Mouse (Mus musculus) urinary bladder, postnatal 14 days (tissue): ENCODE data around the gene Gm6657.

Experiments used
- DNase-seq: peaks from one replicate; pipeline ENCODE4 v3.0.0; 2021; ENCODE audit warnings: low spot score

The Gm6657 gene

DNA sequence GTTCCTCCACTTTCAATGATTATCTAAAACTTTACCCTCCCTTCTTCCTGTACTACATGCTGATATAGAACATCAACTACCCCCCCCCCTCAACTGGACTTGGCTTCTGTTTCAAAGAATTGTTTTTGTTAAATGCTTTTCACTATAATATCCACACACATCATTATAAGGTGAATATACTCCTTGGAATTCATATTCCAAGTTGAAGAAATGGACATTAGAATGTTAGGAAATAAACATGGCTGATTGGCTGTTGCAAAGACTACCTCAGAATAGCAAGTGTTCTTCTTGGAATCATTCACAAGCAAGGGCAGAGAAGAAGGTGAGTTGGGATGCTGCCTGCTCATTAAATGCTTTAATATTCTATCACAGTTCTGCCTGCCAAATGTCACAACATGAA is at the start of gene Gm6657:
Gene Gm6657, plus strand, starts transcription at position 301 of the 400 bp plus-strand sequence.
- DNase-seq = no peak

DNA sequence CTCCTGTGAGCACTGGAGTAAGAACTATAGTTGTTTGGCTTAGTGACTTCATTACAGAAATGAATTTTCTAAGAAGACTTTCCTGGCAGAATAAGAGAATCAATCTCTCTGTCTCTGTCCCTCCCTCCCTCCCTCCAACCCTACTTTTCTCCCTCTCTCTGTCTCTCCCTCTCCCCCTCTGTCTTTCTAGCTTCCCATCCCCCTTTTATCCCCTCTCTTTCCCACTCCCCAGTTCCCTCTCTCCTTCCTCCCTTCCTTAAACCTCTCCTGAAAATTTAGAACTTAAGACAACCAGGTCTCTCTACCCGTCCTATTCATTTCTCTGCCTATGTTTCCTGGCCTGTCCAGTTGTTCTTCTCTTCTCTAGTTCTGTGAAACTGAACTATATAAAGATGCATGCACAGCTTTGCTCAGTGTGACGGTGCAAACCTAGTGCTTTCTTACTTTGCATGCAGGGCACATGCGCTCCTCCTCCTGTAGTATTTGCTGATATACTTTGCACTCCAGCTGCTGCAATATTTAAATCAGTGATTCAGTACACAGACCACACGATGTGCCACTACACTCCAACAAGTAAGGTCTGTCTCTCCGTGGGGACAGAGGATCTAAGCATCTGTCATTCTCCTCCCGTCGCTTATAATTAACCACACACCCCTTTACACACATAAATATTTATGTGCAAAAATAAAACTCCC is 40.6 kb upstream of the Gm6657 start:
- no peak for DNase-seq

DNA sequence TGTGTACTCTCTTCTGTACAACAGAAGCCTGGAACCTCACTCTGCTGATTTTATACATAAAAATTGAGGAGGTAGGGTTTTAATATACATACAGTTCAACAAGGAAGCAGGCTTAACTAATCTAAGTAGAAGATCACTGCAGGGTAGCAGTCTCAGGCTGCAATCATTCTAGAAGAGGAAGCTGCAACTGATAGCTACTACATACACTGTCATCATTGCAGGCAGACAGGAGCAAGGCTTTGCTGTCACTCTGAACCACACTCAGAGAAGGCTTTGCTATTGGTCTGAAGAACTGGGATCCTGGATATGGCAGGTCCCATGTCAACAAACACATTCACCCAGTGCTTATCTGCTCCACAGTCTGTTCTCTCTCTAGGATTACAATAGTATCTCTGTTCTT is 23.9 kb upstream of the Gm6657 start:
- no peak for DNase-seq

GRCm38 (mm10) chr12:78173945-78174344 is 20.1 kb upstream of the Gm6657 start:
- DNase-seq = no peak

- DNase-seq = no peak
Observed at GRCm38 (mm10) chr12:78174671-78175070, 19.4 kb upstream of the Gm6657 start.

GRCm38 (mm10) chr12:78181452-78181851 is 12.6 kb upstream of the Gm6657 start:
- DNase-seq = no peak

- DNase-seq = no peak
Observed at GRCm38 (mm10) chr12:78195368-78195767, 1.3 kb downstream of the Gm6657 start.

DNA sequence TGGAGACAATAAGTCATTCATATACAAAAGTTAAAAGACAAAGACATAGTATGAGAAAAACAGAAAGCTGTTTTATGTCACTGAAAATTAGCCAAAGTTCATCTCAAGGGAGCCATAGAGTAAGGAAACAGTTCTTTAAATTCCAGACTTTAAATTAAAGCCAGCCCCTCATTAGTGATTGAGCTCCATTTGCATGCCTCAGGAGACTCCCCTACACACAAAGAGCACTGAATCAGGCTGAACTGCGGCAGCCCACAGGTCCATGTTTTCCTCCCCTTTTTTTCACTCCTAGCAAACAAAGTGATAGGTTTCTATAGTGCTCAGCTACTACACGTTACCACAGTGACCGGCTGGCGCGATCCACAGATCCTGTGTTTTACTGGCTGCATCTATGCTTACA is 9.6 kb downstream of the Gm6657 start:
- no peak for DNase-seq

DNA sequence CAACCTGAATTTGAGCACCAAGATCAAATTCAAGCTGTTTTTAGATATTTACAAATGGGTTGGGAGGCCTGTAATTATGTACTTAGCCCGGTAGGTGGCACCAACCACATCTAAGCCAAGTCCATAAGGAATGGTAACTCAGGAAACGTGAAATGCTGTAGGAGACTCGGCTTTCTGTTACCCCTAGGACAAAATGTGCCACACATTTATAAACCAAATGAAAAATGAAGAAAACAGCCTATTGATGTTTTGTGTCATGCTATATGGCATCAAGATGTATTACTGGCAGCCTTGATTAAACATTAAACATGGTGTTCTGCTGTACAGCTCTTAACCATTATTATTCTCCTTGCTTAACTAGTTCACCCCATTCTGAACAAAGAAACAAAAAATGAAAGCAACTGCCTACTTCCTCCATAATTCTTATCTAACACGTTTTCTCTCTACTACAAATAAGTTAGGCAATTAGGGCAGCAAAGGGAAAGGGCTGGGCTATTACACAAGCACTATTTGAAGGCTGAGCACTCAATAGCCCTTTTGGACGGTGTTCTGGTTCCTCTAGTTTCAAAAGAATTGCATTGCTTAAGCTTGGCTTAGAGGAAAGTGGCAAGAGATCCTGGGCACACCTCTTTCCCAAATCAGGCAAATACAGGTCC is 12.0 kb downstream of the Gm6657 start:
- DNase-seq = peak; percentile 44

DNA sequence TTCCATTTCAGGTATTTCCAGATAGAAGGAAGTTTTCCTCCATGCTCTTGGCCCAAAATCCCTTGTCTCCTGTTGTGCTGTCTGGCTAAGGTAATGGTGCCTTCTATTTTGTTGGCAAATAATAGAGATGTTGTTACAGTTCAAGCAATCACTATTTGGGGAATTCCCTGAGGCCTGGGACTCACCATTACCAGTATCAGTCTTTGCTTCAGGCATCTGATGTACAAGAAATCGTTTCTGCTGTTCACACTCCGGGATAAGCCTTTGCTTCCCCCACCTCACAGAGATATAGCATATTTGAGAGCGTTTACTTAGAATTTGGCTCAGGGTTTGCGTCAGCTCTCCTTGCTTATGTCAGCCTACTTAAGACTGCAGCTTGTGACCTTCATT is 12.5 kb downstream of the Gm6657 start:
- DNase-seq = no peak

DNA sequence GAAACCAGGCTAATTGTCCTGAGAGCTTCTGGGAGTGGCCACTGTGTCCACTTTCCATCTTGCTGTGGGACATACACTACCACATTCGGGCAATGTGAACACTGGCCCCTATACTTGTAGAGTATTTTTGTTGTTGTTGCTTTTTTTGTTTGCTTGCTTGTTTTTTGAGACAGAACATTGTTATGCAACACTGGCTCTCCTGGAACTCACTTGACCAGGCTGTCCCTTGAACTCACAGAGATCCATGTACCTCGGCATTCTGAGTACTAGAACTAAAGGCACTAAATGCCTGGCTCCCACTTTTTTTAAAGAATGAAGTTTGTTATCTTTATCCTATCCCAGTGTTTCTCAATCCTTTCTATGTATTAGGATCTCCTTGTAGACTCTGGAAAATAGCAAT is 15.8 kb downstream of the Gm6657 start:
- DNase-seq = no peak

DNA sequence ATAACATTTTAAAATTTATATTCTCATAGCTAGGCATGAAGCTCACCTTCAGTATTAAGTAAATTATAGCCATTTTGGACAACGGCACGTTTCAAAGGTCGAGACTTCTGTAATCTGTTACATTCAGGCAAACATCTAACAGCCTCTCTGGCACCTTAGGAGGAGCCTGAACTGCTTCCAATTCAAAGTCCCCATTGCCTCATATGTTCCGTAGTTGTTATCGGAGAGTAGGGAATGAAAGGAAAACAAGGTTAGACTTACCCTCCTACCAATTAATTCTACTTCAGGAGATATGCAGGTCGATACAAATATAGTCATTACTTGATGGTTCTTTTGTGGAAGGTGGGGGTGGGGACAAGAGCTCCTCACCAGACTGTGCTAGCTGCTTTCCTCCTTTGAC is 21.4 kb downstream of the Gm6657 start:
- no peak for DNase-seq

DNA sequence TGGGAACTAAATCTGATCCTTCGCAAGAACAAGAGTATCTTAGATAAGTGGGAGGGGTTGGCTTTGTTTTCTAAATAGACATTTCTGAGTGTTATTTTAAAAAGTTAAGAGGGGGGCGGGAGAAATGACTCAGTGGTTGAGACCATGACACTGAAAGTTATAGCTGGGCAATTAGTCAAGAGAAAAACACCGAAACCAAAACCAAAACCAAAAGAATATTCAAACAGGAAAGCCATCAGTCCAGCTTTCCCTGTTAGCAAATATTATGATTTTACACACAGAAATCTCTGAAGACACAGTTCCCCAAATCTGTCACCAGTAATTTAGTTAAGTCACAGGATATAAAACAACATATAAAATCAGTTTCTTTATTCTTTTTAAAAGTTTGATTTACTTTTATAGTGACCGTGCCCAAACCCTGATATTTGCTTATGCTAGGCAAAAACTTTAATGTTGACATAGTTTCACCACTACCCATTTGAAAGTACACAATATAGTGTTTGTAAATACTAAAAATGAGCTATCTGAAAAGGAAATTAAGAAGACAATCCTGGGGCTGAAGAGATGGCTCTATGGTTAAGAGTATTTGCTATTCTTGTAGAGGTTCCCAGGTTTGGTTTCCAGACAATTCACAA is 25.3 kb downstream of the Gm6657 start:
- DNase-seq = no peak

GRCm38 (mm10) chr12:78225707-78226518 is 31.9 kb downstream of the Gm6657 start, which contains the start of gene Gphn:
Gene Gphn, plus strand, starts transcription at chr12:78226379.
- DNase-seq = peak; percentile 90

GRCm38 (mm10) chr12:78226519-78226875 is 32.5 kb downstream of the Gm6657 start:
- peak; percentile 84 for DNase-seq

DNA sequence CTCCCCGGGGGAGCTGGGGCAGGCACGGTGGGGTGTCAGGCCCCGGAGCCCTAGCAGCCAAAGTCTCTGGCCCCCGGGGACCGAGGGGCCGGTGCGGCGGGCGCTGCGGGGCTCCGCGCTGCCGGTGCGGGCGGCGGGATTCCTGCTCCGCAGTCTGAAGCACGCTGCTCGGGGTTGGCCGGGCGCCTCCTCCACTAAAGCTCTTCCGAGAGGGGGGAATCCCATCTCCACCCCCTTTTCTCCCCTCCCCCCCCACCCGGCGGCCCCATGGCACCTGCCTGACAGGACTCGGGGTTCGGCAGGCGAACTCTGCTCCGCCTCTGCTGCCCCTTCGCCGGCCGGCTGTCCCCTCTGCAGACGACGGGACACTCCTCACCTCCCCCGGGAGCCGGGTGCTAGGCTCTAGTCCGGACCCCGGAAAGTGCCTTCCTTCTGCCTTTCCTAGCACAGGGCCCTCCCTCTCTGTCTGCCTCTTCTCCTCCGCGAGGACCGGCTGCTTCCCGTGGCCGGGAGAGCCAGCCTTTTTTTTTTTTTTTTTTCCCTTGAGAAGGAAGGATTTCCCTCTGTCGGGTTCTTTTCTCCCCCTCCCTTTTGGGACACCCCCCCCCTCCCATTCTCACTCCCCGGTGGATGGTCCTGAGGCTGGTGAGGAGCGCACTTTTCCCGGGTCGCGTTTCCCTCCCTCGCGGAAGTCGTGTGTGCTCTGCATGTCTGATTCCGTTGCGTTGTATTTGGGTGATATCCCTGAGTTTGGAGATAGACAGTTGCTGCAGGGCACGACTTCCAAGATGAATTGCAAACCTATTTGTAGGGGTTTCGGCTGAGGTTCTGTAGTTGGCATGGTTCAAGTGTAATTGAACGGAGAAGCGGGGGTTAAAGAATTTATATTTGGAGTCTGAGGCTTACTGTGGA is 33.2 kb downstream of the Gm6657 start:
- peak; percentile 37 for DNase-seq

GRCm38 (mm10) chr12:78228139-78228538 is 34.1 kb downstream of the Gm6657 start:
- DNase-seq = no peak

GRCm38 (mm10) chr12:78232560-78232959 is 38.5 kb downstream of the Gm6657 start:
- DNase-seq = no peak

DNA sequence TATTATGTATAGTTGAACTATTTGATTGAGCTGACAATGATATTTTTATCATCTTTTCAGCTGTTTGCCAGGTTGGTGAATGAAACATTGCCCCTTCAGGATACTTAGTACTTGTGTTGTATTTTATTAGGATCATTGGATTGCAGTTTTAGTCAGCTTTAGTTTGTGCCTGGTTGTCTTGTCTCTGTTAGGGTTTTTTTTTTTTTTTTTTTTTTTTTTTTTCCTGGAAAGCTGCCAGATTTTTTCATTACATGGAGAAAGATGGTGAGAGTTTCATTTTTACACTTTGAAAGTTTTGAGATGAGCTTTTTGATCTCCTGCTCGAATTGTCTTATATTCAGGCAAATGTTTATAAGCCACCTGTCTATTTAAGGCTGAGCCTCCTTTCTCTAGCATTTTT is 54.3 kb downstream of the Gm6657 start:
- no peak for DNase-seq

DNA sequence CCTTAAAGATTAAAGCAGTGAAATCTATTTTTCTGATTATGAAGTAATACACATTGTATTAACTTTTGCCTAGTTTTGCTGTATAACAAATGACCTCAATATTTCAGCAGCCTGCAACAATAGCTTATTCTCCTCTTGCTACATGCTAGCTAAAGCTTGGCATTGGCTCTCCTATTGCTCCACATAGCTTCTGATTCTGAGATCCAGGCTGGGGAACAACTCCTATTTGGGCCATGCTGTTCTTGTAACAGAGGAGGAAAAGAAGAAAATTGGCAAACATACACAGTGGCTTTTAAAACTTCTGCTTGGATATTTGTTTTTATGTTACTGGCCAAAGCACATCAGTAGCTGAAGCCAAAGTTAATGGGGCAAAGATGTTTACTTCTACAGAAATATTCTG is 55.1 kb downstream of the Gm6657 start:
- no peak for DNase-seq
